Mouse (Mus musculus): ENCODE results near the gene Lysmd2.

DNA sequence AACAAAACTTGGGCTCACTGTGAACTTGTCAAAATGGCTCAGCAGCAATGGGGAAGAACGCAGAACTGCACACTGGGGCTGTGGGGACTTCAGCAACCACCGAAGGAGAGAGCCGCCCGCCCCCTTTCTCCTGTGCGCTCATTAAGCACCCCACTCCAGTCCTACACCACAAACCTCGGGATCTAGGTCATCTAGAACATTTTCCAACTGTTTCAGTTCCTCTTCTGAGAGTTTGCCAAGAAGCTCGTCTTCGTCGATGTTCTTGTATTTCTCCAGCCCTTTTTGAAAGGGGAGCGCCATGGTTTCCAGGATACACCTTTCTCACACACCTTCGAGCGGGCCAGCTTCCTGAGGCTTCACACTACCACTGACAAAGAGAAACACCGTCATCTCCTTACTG, 28.5 kb upstream of the Lysmd2 start:
- TF ChIP-seq CTCF (IDR thresholded peaks at IDR 0.05; ENCODE audit: low read depth) (no peak), EP300 (IDR thresholded peaks at IDR 0.05; ENCODE audit: low read depth) (no peak)

Measured in heart, postnatal 0 days (tissue).